Mouse (Mus musculus): ENCODE results near the gene Pced1a.
A peak's percentile ranks its signal among the peaks of the same experiment; 100 is the strongest.
"Not testable (repeated sequence)": the region's sequence is repeated elsewhere in the genome, so short reads cannot be mapped to it uniquely, and the experiment has no call there.

Gene Pced1a

DNA sequence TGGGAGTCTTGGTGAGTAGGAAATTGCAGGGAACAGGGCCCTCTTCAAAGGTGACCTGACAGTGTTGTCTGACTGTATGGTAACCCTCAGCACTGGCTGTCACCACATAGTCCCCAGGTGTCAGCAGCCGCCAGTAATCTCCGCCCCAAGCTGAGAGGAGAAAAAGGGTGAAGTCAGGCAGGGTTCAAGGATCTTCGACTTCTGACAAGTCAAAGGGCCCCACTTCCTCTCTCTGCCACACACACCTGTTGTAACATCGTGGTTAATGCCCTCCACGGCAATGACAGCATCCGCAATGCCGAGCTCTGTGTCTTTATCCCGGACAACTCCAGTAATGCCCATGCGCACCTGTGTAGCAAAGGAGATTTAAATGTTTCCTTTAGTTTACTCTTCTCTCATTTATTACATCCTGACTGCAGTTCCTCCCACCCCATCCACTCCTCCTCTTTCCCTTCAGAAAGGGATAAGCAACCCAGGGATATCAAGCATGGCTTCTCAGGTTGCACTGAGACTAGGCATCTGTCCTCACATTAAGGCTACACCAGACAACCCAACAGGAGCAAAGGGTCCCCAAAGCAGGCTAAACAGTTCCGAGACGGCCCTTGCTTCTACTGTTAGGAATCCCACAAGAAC lies 33.4 kb downstream of the Pced1a start:
- peak; percentile 74 to 83 for DNase-seq (ENCODE audit: low spot score in 2 of 2)

DNA sequence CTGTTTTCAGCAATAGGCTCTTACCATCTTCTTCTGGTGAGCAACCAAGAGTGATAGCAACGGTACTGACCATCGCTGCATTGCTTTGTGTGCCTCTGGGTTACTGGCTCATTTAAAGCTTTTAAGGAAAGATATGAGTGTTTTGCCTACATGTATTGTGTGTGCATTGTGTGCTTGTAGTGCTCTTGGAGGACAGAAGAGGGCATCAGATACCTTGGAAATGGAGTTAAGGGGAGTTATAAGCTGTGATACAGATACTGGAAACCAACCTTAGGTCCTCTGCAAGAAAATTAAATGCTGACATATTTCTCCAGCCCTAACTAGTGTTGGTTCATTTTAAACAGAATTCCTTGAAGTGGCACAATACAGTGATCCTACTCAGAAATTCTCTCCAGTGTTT lies 35.7 kb downstream of the Pced1a start:
- DNase-seq (ENCODE audit: low spot score in 2 of 2) = peak in 1 of 2 experiments; percentile 27

DNA sequence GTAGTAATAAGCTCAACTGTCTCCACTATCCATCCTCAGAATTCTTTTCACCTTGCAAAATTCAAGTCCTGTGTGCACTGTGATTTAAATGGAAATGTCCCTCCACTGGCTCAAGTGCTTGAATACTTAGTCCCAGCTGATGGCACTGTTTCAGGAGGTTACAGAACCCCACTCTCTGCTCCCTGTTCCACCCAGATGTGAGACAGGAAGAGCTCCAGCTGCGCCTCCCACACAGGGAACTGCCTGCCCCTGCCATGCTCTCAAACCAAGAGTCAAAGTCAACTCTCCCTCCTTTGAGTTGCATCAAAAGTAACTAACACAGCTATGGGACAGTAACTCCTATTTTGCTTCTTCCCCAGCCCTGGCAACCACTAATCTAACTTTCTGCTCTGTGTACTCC lies 38.3 kb downstream of the Pced1a start:
- no peak for DNase-seq (ENCODE audit: low spot score in 2 of 2)

DNA sequence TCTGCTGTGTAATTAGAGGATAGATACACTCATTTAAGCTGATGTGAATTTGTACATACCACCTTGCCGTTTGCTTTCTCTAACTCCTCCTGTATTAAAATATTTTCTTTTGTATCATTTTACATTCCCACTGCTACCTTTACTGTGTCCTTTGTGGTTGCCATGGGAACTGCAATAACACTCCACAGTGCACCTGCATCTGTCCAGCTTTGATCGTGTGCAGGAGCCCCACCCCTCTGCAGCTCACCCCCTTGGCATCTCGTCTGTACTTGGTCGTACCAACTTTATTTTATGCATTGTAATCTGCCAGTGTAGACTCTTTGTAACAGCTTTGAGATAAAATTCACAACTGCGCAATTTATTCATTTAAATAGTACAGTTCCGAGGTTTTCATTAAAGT lies 40.6 kb downstream of the Pced1a start:
- peak; percentile 25 to 38 for DNase-seq (ENCODE audit: low spot score in 2 of 2)

DNA sequence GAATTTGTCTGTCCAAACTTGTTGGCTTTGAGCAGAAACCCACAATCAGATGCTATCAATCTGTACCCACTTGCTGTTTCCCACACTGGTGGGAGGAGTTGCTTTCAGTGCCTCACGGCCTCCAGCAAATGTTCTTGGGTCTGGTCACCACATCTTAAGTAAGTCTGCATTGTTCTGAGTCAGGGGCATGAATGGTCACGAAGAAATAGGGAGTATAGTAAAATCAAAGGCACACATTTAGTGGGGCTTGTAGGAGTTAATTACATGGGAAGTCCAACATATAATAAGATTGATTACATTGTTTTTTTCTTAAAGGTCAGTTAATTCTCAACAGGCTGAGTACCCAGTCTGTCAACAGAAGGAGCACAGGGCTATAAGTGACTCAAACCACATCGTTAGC lies 41.3 kb downstream of the Pced1a start:
- no peak for DNase-seq (ENCODE audit: low spot score in 2 of 2)

DNA sequence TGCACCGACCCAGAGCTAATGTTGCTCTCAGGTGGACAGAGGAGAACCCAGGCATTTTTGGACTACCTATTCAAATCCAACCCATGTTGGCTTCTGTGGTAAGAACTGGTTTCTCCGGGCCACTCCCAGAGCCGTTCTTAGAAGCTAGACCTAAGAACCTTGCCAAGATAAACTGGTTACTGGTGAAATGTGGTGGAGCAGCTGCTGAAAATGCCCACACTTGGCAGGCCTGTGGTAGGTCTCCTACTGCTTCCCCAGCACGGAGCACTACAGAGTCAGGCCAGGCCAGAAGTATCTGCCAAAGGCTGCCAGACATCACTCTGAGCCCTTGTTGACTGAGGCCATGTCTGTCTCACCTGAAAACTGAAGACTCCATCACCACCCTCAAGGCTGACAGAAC lies 49.5 kb downstream of the Pced1a start:
- DNase-seq (ENCODE audit: low spot score in 2 of 2) = no peak

DNA sequence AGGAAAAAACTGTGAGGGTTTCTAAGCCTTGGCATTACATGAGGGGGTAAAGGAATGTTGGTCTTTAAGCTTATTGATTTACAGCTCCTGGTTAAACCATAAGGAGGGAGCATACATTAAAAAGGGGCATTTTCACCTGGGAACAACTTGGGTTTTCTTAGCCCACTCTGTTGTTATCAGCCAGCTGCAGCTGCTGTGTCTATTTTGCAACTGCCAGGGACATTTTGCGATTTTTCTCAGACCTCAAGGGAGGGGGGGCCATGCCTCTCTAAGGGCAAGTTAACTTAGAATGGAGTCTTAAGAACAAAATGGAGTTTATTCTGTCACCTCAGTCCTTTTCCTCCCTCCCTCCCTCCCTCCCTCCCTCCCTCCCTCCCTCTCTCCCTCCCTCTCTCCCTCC lies 51.5 kb downstream of the Pced1a start:
- DNase-seq (ENCODE audit: low spot score in 2 of 2) = not testable (repeated sequence)

DNA sequence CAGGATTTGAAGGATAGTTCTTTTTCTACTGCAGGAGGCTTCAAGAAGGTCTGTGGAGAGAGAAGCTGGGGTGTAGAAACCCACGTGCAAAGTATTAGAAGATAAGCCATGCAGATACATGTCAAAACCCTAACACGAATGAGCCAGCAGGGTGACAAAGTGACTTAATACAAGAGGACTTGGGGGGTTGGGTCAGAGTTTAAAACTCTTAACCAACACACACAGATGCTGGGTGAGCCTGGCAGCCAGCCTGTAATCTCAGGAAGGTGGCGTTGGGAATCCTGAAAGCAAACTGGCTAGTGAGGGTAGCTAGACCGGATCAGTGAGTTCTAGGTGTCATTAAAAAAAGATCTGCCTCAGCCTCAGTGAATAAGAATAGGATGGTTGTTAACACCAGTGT lies 57.1 kb downstream of the Pced1a start:
- no peak for DNase-seq (ENCODE audit: low spot score in 2 of 2)
